Mouse (Mus musculus): Measurements from ENCODE around the gene Nasp. TPM values are rescaled to one million over a fixed set of nuclear protein-coding genes. Genes with fewer than 3 reads are reported as not detected.

The Nasp gene
- polyA plus RNA-seq, 1 experiment from 2014 or later = 202 TPM

- WGBS = under 1% methylated on average over 28 of the region's 28 CpGs
- Histone ChIP-seq H3K27ac (peak overlapping the region; percentile 93), H3K4me2 (peak overlapping the region; percentile 81), H3K4me3 (peak overlapping the region; percentile 91), H3K27me3 (no peaks in the 10 kb centered on the region), H3K4me1 (0 out of 2 replicates have a peak, but pooled peaks cover 3% of the 10 kb centered on the region), H3K36me3 (peaks cover 13% of the 10 kb centered on the region), H3K9ac (peak overlapping the region; percentile 94), H3K9me3 (no peaks in the 10 kb centered on the region)
- ATAC-seq (ENCODE audit: insufficient number of reproducible peaks, insufficient read depth, low FRiP score, low TSS enrichment, low read depth) = peak; percentile 96
Measured at GRCm38 (mm10) chr4:116556561-116557305, 71.0 kb downstream of the Nasp start.

DNA sequence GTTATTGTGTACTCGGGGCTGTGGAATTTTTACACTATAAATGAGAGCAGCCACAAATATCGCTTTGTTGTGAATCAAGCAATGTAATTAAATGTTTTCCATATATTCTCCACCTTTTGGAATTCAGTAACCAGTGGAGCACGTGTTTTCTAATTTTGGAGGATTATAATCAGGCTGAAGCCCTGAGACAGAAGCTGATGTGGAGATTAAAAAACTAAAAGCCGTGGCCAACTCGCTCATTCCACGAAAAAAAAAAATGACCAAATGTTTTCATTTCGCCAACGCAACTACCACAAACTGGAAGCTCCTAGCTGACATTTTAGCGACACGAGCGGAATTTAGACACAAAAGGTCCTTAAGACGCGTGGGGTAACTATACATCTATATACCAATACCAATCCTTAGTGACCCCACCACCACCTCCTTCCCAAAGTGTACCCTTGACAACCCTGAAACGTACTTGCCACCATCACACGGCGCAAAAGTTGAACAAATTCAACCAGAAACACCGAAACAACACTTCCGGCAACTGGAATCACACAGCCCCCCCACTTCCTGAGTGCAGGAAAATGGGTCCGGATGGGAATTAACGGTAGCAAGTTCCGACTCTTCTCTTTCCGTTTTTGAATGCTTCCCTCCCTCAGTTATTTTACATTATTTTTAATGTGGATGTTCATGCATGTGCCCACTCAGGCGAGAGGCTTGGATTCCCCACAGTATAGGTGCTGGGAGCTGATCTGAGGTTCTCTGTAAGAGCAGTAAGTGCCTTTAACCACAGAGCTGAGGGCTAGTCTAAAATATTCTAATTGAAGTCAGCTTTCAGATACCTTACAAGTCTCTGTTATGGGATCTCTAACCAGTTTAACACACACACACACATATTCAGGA, 72.1 kb downstream of the Nasp start, which contains the start of gene Tmem69:
Tmem69 (minus strand) TSS at position 524 of the 888 bp plus-strand sequence.
- 2% methylated on average over 23 of the region's 23 CpGs for WGBS
- Histone ChIP-seq H3K9ac (peak within 1 kb of the TSS; percentile 94), H3K27ac (peak within 1 kb of the TSS; percentile 93), H3K36me3 (peaks cover 13% of the 10 kb centered on the region), H3K4me3 (peak within 1 kb of the TSS; percentile 91), H3K9me3 (no peaks in the 10 kb centered on the region), H3K4me1 (0 out of 2 replicates have a peak, but pooled peaks cover 3% of the 10 kb centered on the region), H3K4me2 (peak within 1 kb of the TSS; percentile 81), H3K27me3 (no peaks in the 10 kb centered on the region)
- ATAC-seq (ENCODE audit: insufficient number of reproducible peaks, insufficient read depth, low FRiP score, low TSS enrichment, low read depth) = no peak

DNA sequence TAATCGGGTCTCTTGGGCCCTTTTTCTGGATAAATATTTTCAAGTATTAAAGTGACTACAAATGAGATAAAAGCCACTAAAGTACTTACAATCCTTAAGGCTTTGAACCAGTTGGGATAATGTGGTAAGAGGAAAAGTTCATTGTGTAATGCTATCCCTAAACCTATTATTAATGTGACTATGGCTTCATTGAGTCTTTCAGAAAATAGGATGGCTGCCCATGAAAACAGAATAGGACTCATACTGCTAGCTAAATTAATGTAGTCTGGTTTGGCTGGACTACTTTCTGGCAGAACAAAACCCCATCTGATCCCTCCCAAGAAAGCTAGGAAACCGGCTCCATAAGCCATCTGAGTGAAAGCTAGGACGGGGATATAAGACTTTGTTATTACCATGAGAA, 74.7 kb downstream of the Nasp start:
- Histone ChIP-seq H3K9ac (no peak overlapping the region), H3K9me3 (no peaks in the 10 kb centered on the region), H3K4me3 (no peak overlapping the region), H3K4me2 (no peak overlapping the region), H3K4me1 (no peaks in the 10 kb centered on the region), H3K27me3 (no peaks in the 10 kb centered on the region), H3K36me3 (peaks cover 13% of the 10 kb centered on the region), H3K27ac (no peak overlapping the region)
- 84% methylated on average over 3 of the region's 3 CpGs for WGBS
- ATAC-seq (ENCODE audit: insufficient number of reproducible peaks, insufficient read depth, low FRiP score, low TSS enrichment, low read depth) = no peak

Other genes with a start within 250 kb of the Nasp start
- gene Mast2, start 163.8 kb downstream of the Nasp start, polyA plus RNA-seq (2015; fragmentation: Nextera tagmentation; extraction: Ambion mirVana) = 14.3 and 16.5 TPM in 2 replicates
- gene Ipp, start 120.4 kb downstream of the Nasp start, polyA plus RNA-seq (2015; fragmentation: Nextera tagmentation; extraction: Ambion mirVana) = 15.3 and 15.7 TPM in 2 replicates
- gene Tmem69, start 72.0 kb downstream of the Nasp start, polyA plus RNA-seq (2015; fragmentation: Nextera tagmentation; extraction: Ambion mirVana) = 20.3 and 24.2 TPM in 2 replicates
- 37.5 and 40.1 TPM in 2 replicates for gene Gpbp1l1, start 70.3 kb downstream of the Nasp start, polyA plus RNA-seq (2015; fragmentation: Nextera tagmentation; extraction: Ambion mirVana)
- 3.1 and 5.0 TPM in 2 replicates for gene Ccdc17, start 31.3 kb downstream of the Nasp start, polyA plus RNA-seq (2015; fragmentation: Nextera tagmentation; extraction: Ambion mirVana)
- gene Akr1a1, start 23.7 kb upstream of the Nasp start, polyA plus RNA-seq (2015; fragmentation: Nextera tagmentation; extraction: Ambion mirVana) = 763 and 775 TPM in 2 replicates
- 1,178 and 1,215 TPM in 2 replicates for gene Prdx1, start 57.6 kb upstream of the Nasp start, polyA plus RNA-seq (2015; fragmentation: Nextera tagmentation; extraction: Ambion mirVana)
- 24.5 and 30.4 TPM in 2 replicates for gene Mmachc, start 80.5 kb upstream of the Nasp start, polyA plus RNA-seq (2015; fragmentation: Nextera tagmentation; extraction: Ambion mirVana)
- gene Ccdc163, start 80.6 kb upstream of the Nasp start, polyA plus RNA-seq (2015; fragmentation: Nextera tagmentation; extraction: Ambion mirVana) = 24.9 and 27.4 TPM in 2 replicates
- gene Tesk2, start 93.0 kb upstream of the Nasp start, polyA plus RNA-seq (2015; fragmentation: Nextera tagmentation; extraction: Ambion mirVana) = 9.4 and 11.2 TPM in 2 replicates
- 35.5 and 39.1 TPM in 2 replicates for gene Toe1, start 179.7 kb upstream of the Nasp start, polyA plus RNA-seq (2015; fragmentation: Nextera tagmentation; extraction: Ambion mirVana)
- 16.7 and 19.7 TPM in 2 replicates for gene Mutyh, start 179.8 kb upstream of the Nasp start, polyA plus RNA-seq (2015; fragmentation: Nextera tagmentation; extraction: Ambion mirVana)
- 0.70 and 1.0 TPM in 2 replicates for gene Hpdl, start 193.8 kb upstream of the Nasp start, polyA plus RNA-seq (2015; fragmentation: Nextera tagmentation; extraction: Ambion mirVana)
- gene Zswim5, start 249.4 kb upstream of the Nasp start, polyA plus RNA-seq (2015; fragmentation: Nextera tagmentation; extraction: Ambion mirVana) = 0.66 and 0.85 TPM in 2 replicates

Data from embryonic facial prominence, embryonic 13.5 days (tissue).